Mouse (Mus musculus) liver, embryonic 14.5 days (tissue): Measurements from ENCODE around the gene Tusc1.

Source experiments
- CTCF ChIP-seq: IDR thresholded peaks from 2 replicates; pipeline ENCODE4 v1.5.1; 2016; ENCODE audit warnings: antibody characterized with exemption, low read depth, control low read depth
- EP300 ChIP-seq: IDR thresholded peaks from 2 replicates; pipeline ENCODE4 v1.6.1; 2016; ENCODE audit warnings: antibody characterized with exemption, low read depth

- TF ChIP-seq CTCF (peak; percentile 46; the same call in 1 of the 2 replicates), EP300 (no peak)
Observed at GRCm38 (mm10) chr4:93352930-93353329, 17.6 kb upstream of the Tusc1 start.
